8 mouse cellular contexts compared by ENCODE assay signal in genomic region chr9:67683367-67683766, GRCm38 (mm10).
DNase-seq lines count a peak whose midpoint lies in the region; ATAC-seq lines count a peak whose summit lies in the region.

No protein-coding gene starts in this region.

- no peaks in the 10 kb centered on the region for H3K4me1 ChIP-seq in kidney, embryonic 14.5 days (ENCODE audit: control insufficient read depth, insufficient read depth, low read length)
- H3K4me1 ChIP-seq in forebrain, embryonic 13.5 days, result no peaks in the 10 kb centered on the region
- H3K4me1 ChIP-seq in neural tube, embryonic 11.5 days (ENCODE audit: control insufficient read depth, insufficient read depth, low read length), result no peaks in the 10 kb centered on the region

- no peaks in the 10 kb centered on the region for H3K36me3 ChIP-seq in kidney, embryonic 14.5 days (ENCODE audit: control insufficient read depth, insufficient read depth, low read length)
- no peaks in the 10 kb centered on the region for H3K36me3 ChIP-seq in forebrain, embryonic 13.5 days (ENCODE audit: poor library complexity, severe bottlenecking)
- H3K36me3 ChIP-seq in neural tube, embryonic 11.5 days (ENCODE audit: control insufficient read depth, insufficient read depth, low read length), result no peaks in the 10 kb centered on the region

- no peak overlapping the region for H3K4me3 ChIP-seq in kidney, embryonic 14.5 days (ENCODE audit: low read length)
- no peak overlapping the region for H3K4me3 ChIP-seq in forebrain, embryonic 13.5 days
- no peak overlapping the region for H3K4me3 ChIP-seq in neural tube, embryonic 11.5 days (ENCODE audit: low read depth, low read length)

- no peak overlapping the region for H3K27ac ChIP-seq in kidney, embryonic 14.5 days (ENCODE audit: low read depth, low read length)
- H3K27ac ChIP-seq in forebrain, embryonic 13.5 days, result no peak overlapping the region
- H3K27ac ChIP-seq in neural tube, embryonic 11.5 days (ENCODE audit: low read depth, low read length), result no peak overlapping the region

- 10% methylated on average over 7 of the region's 7 CpGs for WGBS in kidney, embryonic 14.5 days
- 7% methylated on average over 7 of the region's 7 CpGs for WGBS in forebrain, embryonic 13.5 days
- WGBS in neural tube, embryonic 11.5 days, result 14% methylated on average over 7 of the region's 7 CpGs

- no peak overlapping the region for H3K9ac ChIP-seq in kidney, embryonic 14.5 days (ENCODE audit: low read depth, low read length)
- no peak overlapping the region for H3K9ac ChIP-seq in forebrain, embryonic 13.5 days
- H3K9ac ChIP-seq in neural tube, embryonic 11.5 days (ENCODE audit: low read length), result no peak overlapping the region

- H3K27me3 ChIP-seq in kidney, embryonic 14.5 days (ENCODE audit: control insufficient read depth, insufficient read depth, low read length), result no peaks in the 10 kb centered on the region
- H3K27me3 ChIP-seq in forebrain, embryonic 13.5 days, result no peaks in the 10 kb centered on the region
- no peaks in the 10 kb centered on the region for H3K27me3 ChIP-seq in neural tube, embryonic 11.5 days (ENCODE audit: control insufficient read depth, insufficient read depth, low read length)

- peaks cover 12% of the 10 kb centered on the region; the same call in 1 of the 2 replicates for H3K9me3 ChIP-seq in kidney, embryonic 14.5 days (ENCODE audit: control insufficient read depth, low read length)
- peaks cover 4% of the 10 kb centered on the region for H3K9me3 ChIP-seq in forebrain, embryonic 13.5 days (replicated peaks)
- H3K9me3 ChIP-seq in neural tube, embryonic 11.5 days (ENCODE audit: control insufficient read depth, low read length), result no peaks in the 10 kb centered on the region

- peak; percentile 17 for DNase-seq in kidney, adult 11 months
- DNase-seq in c-Kit-positive CD71-positive TER-119-negative erythroid progenitor cells, embryonic 14.5 days (ENCODE audit: low read depth), result peak; percentile 48
- peak; percentile 76 for DNase-seq in induced T-regulatory cell, adult 2 months (ENCODE audit: low read depth)
- peak; percentile 64 for DNase-seq in left cerebral cortex, postnatal 36 days (ENCODE audit: low spot score in 2 of 2)
- DNase-seq in neural tube, embryonic 11.5 days (ENCODE audit: low spot score), result peak; percentile 84
- DNase-seq in thymus, postnatal 14 days, result peak; percentile 41

- intact Hi-C loops in left cerebral cortex, postnatal 36 days (cut with DNase I), result loop anchor here (10.0 kb wide), 1 partner anchor 291 kb away; no protein-coding TSS in a partner anchor

- no peak overlapping the region for H3K4me2 ChIP-seq in kidney, embryonic 14.5 days (replicated peaks; ENCODE audit: low read depth, low read length)
- no peak overlapping the region for H3K4me2 ChIP-seq in forebrain, embryonic 13.5 days
- no peak overlapping the region for H3K4me2 ChIP-seq in neural tube, embryonic 11.5 days (ENCODE audit: low read depth)

- ATAC-seq in kidney, embryonic 14.5 days (ENCODE audit: low FRiP score, low TSS enrichment), result no peak
- peak; percentile 81 for ATAC-seq in forebrain, embryonic 13.5 days
- ATAC-seq in neural tube, embryonic 11.5 days (ENCODE audit: insufficient read depth, low FRiP score, low TSS enrichment), result no peak

Comparison
In these comparisons a context has a peak if more than half of its experiments do, and no peak if none do; other contexts are left out.
1. DNase-seq: peak in every context shown above with its lines; median percentile 84 in neural tube, embryonic 11.5 days; 76 in induced T-regulatory cell, adult 2 months; 64 in left cerebral cortex, postnatal 36 days; 48 in c-Kit-positive CD71-positive TER-119-negative erythroid progenitor cells, embryonic 14.5 days; 41 in thymus, postnatal 14 days; 17 in kidney, adult 11 months.